In the genomic region with DNA sequence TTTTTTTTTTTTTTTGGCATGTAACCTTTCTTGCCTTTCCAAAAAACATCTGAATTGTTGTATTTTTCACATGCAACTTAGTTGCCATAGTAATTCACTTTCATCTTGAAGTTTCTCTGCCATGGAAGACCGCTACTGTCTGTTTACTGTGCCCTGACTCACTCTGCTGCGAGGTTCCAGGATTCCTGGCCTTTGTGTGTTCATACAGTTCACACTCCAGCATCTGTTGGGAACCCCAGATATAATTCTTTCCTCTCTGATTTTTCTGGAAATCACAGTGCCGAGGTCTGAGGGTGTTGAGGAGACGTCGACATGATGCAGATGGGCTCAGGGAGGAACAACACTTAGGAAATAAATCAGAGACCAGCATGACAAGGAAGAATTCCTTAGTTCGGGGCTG, we compare ENCODE assay signal across 21 mouse cellular contexts.
DNase-seq lines count a peak whose midpoint lies in the region; ATAC-seq and TF ChIP-seq lines count a peak whose summit lies in the region.
"Had no signal": no experiment of that assay in that cellular context is flagged by ENCODE, and none has a peak within 500 bp of the region (broad histone marks: within the 10 kb centered on the region; RNA-seq: fewer than 3 reads in every experiment).

No protein-coding gene starts in this region.

- H3K27ac ChIP-seq in layer of hippocampus, adult 2 months: peak overlapping the region; percentile 60
- no peak overlapping the region for H3K27ac ChIP-seq in lung, postnatal 0 days (ENCODE audit: low read length)
- H3K27ac ChIP-seq: embryonic facial prominence, embryonic 12.5 days; forebrain, embryonic 13.5 days; forebrain, embryonic 15.5 days had no signal

- no peak overlapping the region for H3K9ac ChIP-seq in lung, postnatal 0 days (replicated peaks; ENCODE audit: low read depth)
- H3K9ac ChIP-seq: embryonic facial prominence, embryonic 12.5 days; forebrain, embryonic 13.5 days; forebrain, embryonic 15.5 days; forebrain, postnatal 0 days had no signal

- H3K4me1 ChIP-seq in lung, postnatal 0 days (ENCODE audit: insufficient read depth, low read depth, low read length): no peaks in the 10 kb centered on the region
- H3K4me1 ChIP-seq: forebrain, embryonic 15.5 days had no signal

- H3K9me3 ChIP-seq in lung, postnatal 0 days (ENCODE audit: low read length): no peaks in the 10 kb centered on the region
- H3K9me3 ChIP-seq: embryonic facial prominence, embryonic 10.5 days; embryonic facial prominence, embryonic 12.5 days; forebrain, embryonic 13.5 days; forebrain, embryonic 15.5 days had no signal

- ATAC-seq in lung, postnatal 0 days: peak; percentile 40; the same call in 1 of the 2 replicates
- ATAC-seq: activated CD4-positive, CD25-positive, alpha-beta regulatory T cell, adult 4 months; forebrain, embryonic 13.5 days; forebrain, embryonic 15.5 days; Patski had no signal

- H3K4me2 ChIP-seq in lung, postnatal 0 days (replicated peaks; ENCODE audit: low read depth, low read length): no peak overlapping the region
- H3K4me2 ChIP-seq: embryonic facial prominence, embryonic 12.5 days; forebrain, embryonic 13.5 days; forebrain, embryonic 15.5 days had no signal

- no peak for TF ChIP-seq CTCF in layer of hippocampus, adult 2 months (conservative IDR thresholded peaks at IDR 0.05)
- TF ChIP-seq CTCF in lung, postnatal 0 days (IDR thresholded peaks at IDR 0.05): no peak

- H3K27me3 ChIP-seq in lung, postnatal 0 days (replicated peaks; ENCODE audit: insufficient read depth, low read length): no peaks in the 10 kb centered on the region
- H3K27me3 ChIP-seq: embryonic facial prominence, embryonic 12.5 days; forebrain, embryonic 13.5 days; forebrain, embryonic 15.5 days; Patski had no signal

- no peak for TF ChIP-seq EP300 in lung, postnatal 0 days (IDR thresholded peaks at IDR 0.05)

- H3K36me3 ChIP-seq in lung, postnatal 0 days (ENCODE audit: insufficient read depth, low read length): no peaks in the 10 kb centered on the region
- H3K36me3 ChIP-seq: forebrain, embryonic 15.5 days had no signal

- H3K4me3 ChIP-seq in layer of hippocampus, adult 2 months: no peak overlapping the region
- H3K4me3 ChIP-seq in lung, postnatal 0 days (ENCODE audit: low read depth, low read length): no peak overlapping the region
- H3K4me3 ChIP-seq: embryonic facial prominence, embryonic 10.5 days; embryonic facial prominence, embryonic 12.5 days; forebrain, embryonic 13.5 days; forebrain, embryonic 15.5 days had no signal

- DNase-seq in layer of hippocampus, adult 2 months (ENCODE audit: low spot score in 2 of 2): no peak
- DNase-seq in layer of hippocampus, adult 9-10 months (ENCODE audit: low spot score): no peak
- DNase-seq in lung, postnatal 0 days (ENCODE audit: low spot score): peak; percentile 63
- no peak for DNase-seq in lung, postnatal 14 days
- DNase-seq in mesoderm, embryonic 11.5 days (ENCODE audit: low read depth, low spot score): peak; percentile 49
- DNase-seq in left cerebral cortex, adult 11 months (ENCODE audit: low spot score): no peak
- DNase-seq: adrenal gland, adult 8-10 months; adrenal gland, postnatal 14 days; adrenal gland, postnatal 36 days; cerebellum, adult 11-12 months; cerebellum, adult 2 months; cerebellum, adult 9-10 months; cerebellum, postnatal 10 days; cerebellum, postnatal 25 days; forebrain, postnatal 0 days had no signal

- 50% methylated on average over 6 of the region's 6 CpGs for WGBS in lung, postnatal 0 days

Comparison
In these comparisons a context has a peak if more than half of its experiments do, and no peak if none do; other contexts are left out.
1. DNase-seq: peak in lung, postnatal 0 days (single experiment) and mesoderm, embryonic 11.5 days (single experiment); none in layer of hippocampus, adult 2 months (0 of 2), layer of hippocampus, adult 9-10 months (single experiment), lung, postnatal 14 days (single experiment) and left cerebral cortex, adult 11 months (single experiment).